ENCODE assay signal across 22 mouse cellular contexts in the genomic region with DNA sequence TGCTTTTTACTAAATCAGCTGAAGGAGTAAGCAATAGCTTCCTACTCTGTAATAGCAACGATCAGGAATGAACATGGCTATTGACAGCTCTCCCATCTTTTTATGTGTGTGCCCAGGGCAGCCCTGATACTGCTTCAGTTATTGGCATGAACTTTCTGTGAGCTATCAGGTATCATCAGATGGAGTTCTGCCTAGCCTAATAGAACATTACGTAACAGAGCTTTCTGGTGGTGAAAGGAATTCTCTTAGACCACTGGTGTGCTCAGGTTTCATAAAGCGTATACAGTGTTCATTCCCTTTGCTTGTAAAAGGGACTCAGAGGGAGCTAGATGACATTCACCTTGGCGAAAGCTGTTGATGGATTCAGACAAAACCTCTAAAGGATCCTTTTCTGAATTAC.
DNase-seq lines count a peak whose midpoint lies in the region; ATAC-seq and TF ChIP-seq lines count a peak whose summit lies in the region.
"Had no signal": no experiment of that assay in that cellular context is flagged by ENCODE, and none has a peak within 500 bp of the region (broad histone marks: within the 10 kb centered on the region; RNA-seq: fewer than 3 reads in every experiment).

No protein-coding gene starts in this region.

- peak; percentile 45 for DNase-seq in embryonic facial prominence, embryonic 14.5 days (ENCODE audit: low spot score)
- no peak for DNase-seq in embryonic facial prominence, embryonic 10.5 days (ENCODE audit: low spot score)
- DNase-seq in heart, adult 11 months, result peak; percentile 21
- no peak for DNase-seq in heart, postnatal 25 days (ENCODE audit: low spot score)
- DNase-seq in limb, embryonic 10.5 days (ENCODE audit: low spot score), result no peak
- DNase-seq in limb, embryonic 14.5 days (ENCODE audit: low spot score), result no peak
- no peak for DNase-seq in layer of hippocampus, adult 18-20 months (ENCODE audit: low spot score in 2 of 2)
- DNase-seq: adrenal gland, adult 2 months; adrenal gland, adult 8-10 months; adrenal gland, postnatal 10 days; adrenal gland, postnatal 14 days; adrenal gland, postnatal 25 days; adrenal gland, postnatal 36 days; B cell, adult 2 months; cerebellum, adult 11 months; cerebellum, adult 11-12 months had no signal

- H3K27me3 ChIP-seq in embryonic facial prominence, embryonic 14.5 days (replicated peaks; ENCODE audit: control insufficient read depth, insufficient read depth, low read length), result no peaks in the 10 kb centered on the region
- no peaks in the 10 kb centered on the region for H3K27me3 ChIP-seq in embryonic facial prominence, embryonic 10.5 days (replicated peaks; ENCODE audit: low read depth, poor library complexity, severe bottlenecking)
- H3K27me3 ChIP-seq in limb, embryonic 13.5 days, result no peaks in the 10 kb centered on the region
- H3K27me3 ChIP-seq in limb, embryonic 10.5 days (ENCODE audit: low read depth, poor library complexity, severe bottlenecking), result no peaks in the 10 kb centered on the region
- H3K27me3 ChIP-seq in limb, embryonic 14.5 days (ENCODE audit: control insufficient read depth, insufficient read depth, low read length), result no peaks in the 10 kb centered on the region
- H3K27me3 ChIP-seq: CH12.LX had no signal

- no peaks in the 10 kb centered on the region for H3K4me1 ChIP-seq in embryonic facial prominence, embryonic 14.5 days (ENCODE audit: control insufficient read depth, insufficient read depth, low read length)
- peaks cover 13% of the 10 kb centered on the region; the same call in 1 of the 2 replicates for H3K4me1 ChIP-seq in embryonic facial prominence, embryonic 10.5 days
- peaks cover 9% of the 10 kb centered on the region; the same call in 1 of the 2 replicates for H3K4me1 ChIP-seq in limb, embryonic 13.5 days
- H3K4me1 ChIP-seq in limb, embryonic 10.5 days, result peaks cover 4% of the 10 kb centered on the region; the same call in 1 of the 2 replicates
- H3K4me1 ChIP-seq in limb, embryonic 14.5 days (ENCODE audit: control insufficient read depth, insufficient read depth, low read length), result no peaks in the 10 kb centered on the region

- 49% methylated on average over 4 of the region's 4 CpGs for WGBS in embryonic facial prominence, embryonic 14.5 days
- 83% methylated on average over 4 of the region's 4 CpGs for WGBS in embryonic facial prominence, embryonic 10.5 days
- WGBS in limb, embryonic 13.5 days, result 57% methylated on average over 4 of the region's 4 CpGs
- 92% methylated on average over 4 of the region's 4 CpGs for WGBS in limb, embryonic 10.5 days
- 51% methylated on average over 4 of the region's 4 CpGs for WGBS in limb, embryonic 14.5 days

- no peaks in the 10 kb centered on the region for H3K36me3 ChIP-seq in embryonic facial prominence, embryonic 14.5 days (ENCODE audit: control insufficient read depth, insufficient read depth, low read length)
- H3K36me3 ChIP-seq in embryonic facial prominence, embryonic 10.5 days (replicated peaks), result no peaks in the 10 kb centered on the region
- H3K36me3 ChIP-seq in limb, embryonic 13.5 days, result no peaks in the 10 kb centered on the region
- no peaks in the 10 kb centered on the region for H3K36me3 ChIP-seq in limb, embryonic 10.5 days
- H3K36me3 ChIP-seq in limb, embryonic 14.5 days (ENCODE audit: control insufficient read depth, insufficient read depth, low read length), result no peaks in the 10 kb centered on the region
- H3K36me3 ChIP-seq: G1E had no signal

- no peaks in the 10 kb centered on the region for H3K9me3 ChIP-seq in embryonic facial prominence, embryonic 14.5 days (ENCODE audit: control insufficient read depth, low read length)
- no peaks in the 10 kb centered on the region for H3K9me3 ChIP-seq in embryonic facial prominence, embryonic 10.5 days
- no peaks in the 10 kb centered on the region for H3K9me3 ChIP-seq in limb, embryonic 13.5 days
- H3K9me3 ChIP-seq in limb, embryonic 10.5 days (replicated peaks), result no peaks in the 10 kb centered on the region
- no peaks in the 10 kb centered on the region for H3K9me3 ChIP-seq in limb, embryonic 14.5 days (ENCODE audit: control insufficient read depth, low read length)

- no peak overlapping the region for H3K27ac ChIP-seq in embryonic facial prominence, embryonic 14.5 days (replicated peaks; ENCODE audit: low read depth, low read length)
- no peak overlapping the region for H3K27ac ChIP-seq in embryonic facial prominence, embryonic 10.5 days (replicated peaks)
- H3K27ac ChIP-seq in limb, embryonic 13.5 days, result no peak overlapping the region
- H3K27ac ChIP-seq in limb, embryonic 10.5 days, result no peak overlapping the region
- H3K27ac ChIP-seq in limb, embryonic 14.5 days (replicated peaks; ENCODE audit: low read depth, low read length), result no peak overlapping the region

- H3K4me3 ChIP-seq in embryonic facial prominence, embryonic 14.5 days (ENCODE audit: low read depth, low read length), result no peak overlapping the region
- H3K4me3 ChIP-seq in embryonic facial prominence, embryonic 10.5 days, result no peak overlapping the region
- H3K4me3 ChIP-seq in limb, embryonic 13.5 days, result no peak overlapping the region
- no peak overlapping the region for H3K4me3 ChIP-seq in limb, embryonic 10.5 days
- no peak overlapping the region for H3K4me3 ChIP-seq in limb, embryonic 14.5 days (replicated peaks; ENCODE audit: low read length)

- peak; percentile 76; the same call in 1 of the 2 replicates for ATAC-seq in embryonic facial prominence, embryonic 14.5 days (ENCODE audit: low read depth)
- peak; percentile 64; the same call in 1 of the 2 replicates for ATAC-seq in limb, embryonic 13.5 days (ENCODE audit: low FRiP score, low read depth)
- peak; percentile 44; the same call in 1 of the 2 replicates for ATAC-seq in limb, embryonic 14.5 days (ENCODE audit: low FRiP score, low read depth)
- ATAC-seq: activated CD4-positive, CD25-positive, alpha-beta regulatory T cell, adult 4 months; CD4-positive, CD25-positive, alpha-beta regulatory T cell, adult 4 months; Patski had no signal

- no peak for TF ChIP-seq POLR2A in limb, embryonic 14.5 days (IDR thresholded peaks at IDR 0.05; ENCODE audit: borderline replicate concordance, extremely low read depth, insufficient read depth, insufficient read length)

- intact Hi-C loops in heart, postnatal 25 days (cut with DNase I), result no loop called here

- H3K4me2 ChIP-seq in embryonic facial prominence, embryonic 14.5 days (ENCODE audit: low read depth, low read length), result no peak overlapping the region
- no peak overlapping the region for H3K4me2 ChIP-seq in limb, embryonic 13.5 days (replicated peaks)
- no peak overlapping the region for H3K4me2 ChIP-seq in limb, embryonic 14.5 days (replicated peaks; ENCODE audit: low read depth, low read length, severe bottlenecking)

- no peak overlapping the region for H3K9ac ChIP-seq in embryonic facial prominence, embryonic 14.5 days (ENCODE audit: low read depth, low read length)
- H3K9ac ChIP-seq in limb, embryonic 13.5 days, result no peak overlapping the region
- H3K9ac ChIP-seq in limb, embryonic 14.5 days (ENCODE audit: low read depth, low read length, severe bottlenecking), result no peak overlapping the region

Comparison
In these comparisons a context has a peak if more than half of its experiments do, and no peak if none do; other contexts are left out.
1. DNase-seq: peak in embryonic facial prominence, embryonic 14.5 days (single experiment) and heart, adult 11 months (single experiment); none in embryonic facial prominence, embryonic 10.5 days (single experiment), heart, postnatal 25 days (single experiment), limb, embryonic 10.5 days (single experiment), limb, embryonic 14.5 days (single experiment) and layer of hippocampus, adult 18-20 months (0 of 2).
2. Peak in every context shown above with its lines, with median percentiles within 50 percentile points of each other: ATAC-seq.